Mouse (Mus musculus) neutrophil, adult 5-6 weeks (primary cell): ENCODE data around the gene Plcg2. TPM values are rescaled to one million over a fixed set of nuclear protein-coding genes. Genes with fewer than 3 reads are reported as not detected.
A peak's percentile ranks its signal among the peaks of the same experiment; 100 is the strongest.

Experiments
- ATAC-seq: fragments of 151-379, 151-347 bp; 2 replicates; pipeline ENCODE4 v1.8.0; 2017; ENCODE audit warnings: mild to moderate bottlenecking, moderate TSS enrichment; ENCODE audit not compliant: insufficient number of reproducible peaks, poor library complexity, low FRiP score, severe bottlenecking; ENCODE audit errors: extremely low read depth
- total RNA-seq: library from RNA; stranded (forward); fragments of 200-1000 nt; gene quantifications from 2 replicates; pipeline ENCODE4 v1.2.3, GENCODE M21; 2017

The Plcg2 gene
- total RNA-seq, result 220 and 238 TPM in 2 replicates

DNA sequence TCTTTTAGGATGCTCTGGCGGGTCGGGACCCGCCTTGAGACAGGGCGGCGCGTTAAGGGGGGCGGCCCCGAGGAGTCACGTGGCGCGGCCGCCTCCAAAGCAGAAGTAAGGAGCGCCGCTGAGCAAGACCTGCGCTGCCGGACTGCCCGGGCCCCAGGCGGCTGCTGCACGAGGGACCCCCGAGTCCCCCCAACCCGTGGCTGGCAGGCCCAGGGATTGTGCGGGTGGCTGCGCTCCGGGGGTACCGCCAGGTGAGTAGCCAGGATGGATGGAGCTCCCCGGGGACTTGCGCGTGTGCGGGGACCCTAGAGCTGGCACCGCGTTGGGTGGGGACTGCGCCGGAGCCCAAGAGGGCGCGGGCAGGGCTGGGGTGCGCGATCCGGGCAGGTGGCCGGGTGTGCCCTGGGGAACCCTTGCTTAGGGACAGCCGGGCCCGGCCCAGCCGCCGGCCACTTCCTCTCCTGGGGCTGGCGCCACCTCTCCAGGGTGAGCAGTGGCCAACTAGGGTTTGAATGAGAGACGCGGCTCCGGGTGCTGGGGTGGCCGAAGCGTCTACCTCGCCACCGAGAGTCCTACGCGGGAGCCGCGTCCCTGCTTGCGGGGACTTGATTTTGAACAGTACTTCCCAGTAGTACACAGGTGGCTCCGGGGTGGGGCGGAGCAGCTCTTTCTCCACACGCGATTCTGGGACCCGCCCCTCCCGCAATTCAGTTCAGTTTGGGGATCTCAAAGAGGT is at the start of gene Plcg2:
Gene Plcg2 (plus strand): TSS at position 113 of the 736 bp plus-strand sequence.
- peak; percentile 65 for ATAC-seq

GRCm38 (mm10) chr8:117451072-117451471 is 47.0 kb upstream of the Plcg2 start:
- ATAC-seq, result no peak

GRCm38 (mm10) chr8:117453974-117454373 is 44.1 kb upstream of the Plcg2 start:
- no peak for ATAC-seq

DNA sequence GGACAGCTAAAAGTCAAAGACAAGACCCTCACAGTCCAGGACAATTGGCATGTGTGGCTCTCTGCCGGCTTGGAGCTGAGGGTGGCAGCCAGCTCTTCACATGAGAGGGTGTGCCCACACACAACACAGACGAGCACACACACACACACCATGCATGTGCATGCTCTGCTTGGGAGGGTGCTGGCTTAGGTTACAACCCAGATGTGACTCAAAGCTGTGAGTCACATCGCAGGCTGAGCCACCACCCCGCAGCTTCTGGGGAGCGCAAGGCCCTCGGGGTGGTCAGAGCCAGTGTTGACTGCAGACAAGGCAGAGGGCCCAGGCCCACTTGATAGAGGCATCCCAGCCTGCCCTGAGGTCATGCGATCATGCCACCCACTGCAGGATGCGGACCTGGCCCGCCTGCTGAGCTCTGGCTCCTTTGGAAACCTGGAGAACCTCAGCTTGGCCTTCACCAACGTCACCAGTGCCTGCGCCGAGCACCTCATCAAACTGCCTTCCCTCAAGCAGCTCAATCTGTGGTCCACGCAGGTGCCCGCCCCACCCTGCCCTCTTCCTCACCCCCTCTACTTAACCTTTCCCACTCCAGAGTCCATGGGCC is 43.5 kb upstream of the Plcg2 start:
- no peak for ATAC-seq

GRCm38 (mm10) chr8:117455701-117456100 is 42.4 kb upstream of the Plcg2 start:
- ATAC-seq, result no peak

- no peak for ATAC-seq
Observed at GRCm38 (mm10) chr8:117458440-117458839, 39.7 kb upstream of the Plcg2 start.

DNA sequence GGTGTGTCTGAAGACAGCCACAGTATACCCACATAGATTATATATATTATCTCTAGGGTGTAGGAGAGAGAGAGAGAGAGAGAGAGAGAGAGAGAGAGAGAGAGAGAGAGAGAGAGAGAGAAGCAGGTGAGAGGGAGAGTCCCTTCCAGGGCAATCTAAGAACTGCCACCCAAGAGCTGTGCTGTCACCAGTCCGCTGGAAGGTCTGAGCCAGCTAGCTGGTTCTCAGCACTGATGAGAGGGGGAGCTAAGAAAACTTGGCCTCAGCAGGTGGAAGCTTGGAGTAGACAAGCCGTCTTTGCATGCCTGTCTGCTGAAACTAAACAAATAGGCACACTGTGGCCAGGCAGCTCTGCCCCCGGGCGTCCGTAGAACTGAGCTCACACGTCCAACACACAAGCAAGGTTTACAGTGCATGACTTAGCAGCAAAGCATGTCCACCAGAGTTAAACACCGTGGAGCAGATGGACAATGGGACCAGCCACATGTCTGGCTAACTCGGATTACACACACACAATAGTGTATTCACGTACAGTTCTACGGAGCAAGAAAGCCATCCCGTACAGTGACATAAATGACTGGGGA is 35.3 kb upstream of the Plcg2 start:
- no peak for ATAC-seq

GRCm38 (mm10) chr8:117464525-117464924 is 33.6 kb upstream of the Plcg2 start:
- no peak for ATAC-seq

DNA sequence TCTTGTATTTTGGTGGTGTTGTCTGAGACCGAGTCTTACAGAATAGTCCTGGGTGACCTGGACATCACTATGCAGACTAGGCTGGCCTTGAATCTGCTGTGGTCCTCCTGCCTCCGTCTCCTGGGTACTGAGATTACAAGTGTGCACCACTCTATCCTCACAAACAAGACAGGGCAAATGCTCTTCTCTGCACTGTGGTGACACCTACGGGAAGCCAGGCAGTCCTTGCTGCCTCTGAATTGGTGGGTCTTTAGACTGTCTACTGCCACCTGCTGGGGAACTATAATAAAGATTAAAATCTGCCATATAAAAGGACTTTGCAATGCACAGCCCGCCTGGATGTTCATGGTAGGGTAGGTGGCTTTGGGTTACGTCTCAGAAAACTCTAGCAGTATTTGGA is 32.8 kb upstream of the Plcg2 start:
- peak; percentile 76 for ATAC-seq

DNA sequence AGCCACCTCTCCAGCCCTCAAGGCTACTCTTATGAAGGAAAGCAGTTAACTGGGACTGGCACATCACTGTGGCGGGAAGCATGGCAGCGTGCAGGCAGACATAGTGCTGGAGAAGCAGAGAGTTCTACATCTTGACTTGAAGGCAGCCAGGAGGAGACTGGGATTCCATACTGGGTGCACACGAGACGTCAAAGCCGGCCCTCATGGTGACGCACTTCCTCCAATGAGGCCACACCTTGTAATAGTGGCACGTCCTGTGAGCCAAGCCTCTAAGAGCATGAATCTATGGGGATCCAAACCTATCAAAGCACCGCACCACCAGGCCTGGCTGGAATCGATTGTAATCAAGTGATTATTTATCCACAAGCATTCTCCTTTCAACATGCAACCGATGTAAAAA is 30.6 kb upstream of the Plcg2 start:
- no peak for ATAC-seq

GRCm38 (mm10) chr8:117469431-117470341 is 28.4 kb upstream of the Plcg2 start:
- no peak for ATAC-seq

DNA sequence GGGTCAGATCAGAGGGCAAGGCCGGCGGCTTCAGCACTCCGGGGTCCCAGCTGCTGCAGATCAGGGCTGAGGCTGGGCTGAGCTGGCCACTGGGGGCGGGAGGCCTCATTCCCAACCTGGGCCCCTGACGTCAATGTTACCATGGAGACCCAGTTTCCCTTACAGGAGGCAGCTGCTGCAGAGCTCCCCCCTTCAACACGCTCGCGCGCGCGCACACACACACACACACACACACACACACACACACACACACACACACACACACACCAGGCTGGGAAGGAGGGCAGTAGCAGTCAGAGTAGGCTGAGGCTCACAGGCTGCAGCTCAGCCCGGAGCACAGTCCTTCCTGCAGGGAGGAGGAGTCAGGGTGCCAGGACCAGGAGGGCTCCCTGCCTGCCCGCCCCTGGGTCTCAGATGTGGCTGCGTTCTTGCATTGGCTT is 27.7 kb upstream of the Plcg2 start:
- no peak for ATAC-seq

DNA sequence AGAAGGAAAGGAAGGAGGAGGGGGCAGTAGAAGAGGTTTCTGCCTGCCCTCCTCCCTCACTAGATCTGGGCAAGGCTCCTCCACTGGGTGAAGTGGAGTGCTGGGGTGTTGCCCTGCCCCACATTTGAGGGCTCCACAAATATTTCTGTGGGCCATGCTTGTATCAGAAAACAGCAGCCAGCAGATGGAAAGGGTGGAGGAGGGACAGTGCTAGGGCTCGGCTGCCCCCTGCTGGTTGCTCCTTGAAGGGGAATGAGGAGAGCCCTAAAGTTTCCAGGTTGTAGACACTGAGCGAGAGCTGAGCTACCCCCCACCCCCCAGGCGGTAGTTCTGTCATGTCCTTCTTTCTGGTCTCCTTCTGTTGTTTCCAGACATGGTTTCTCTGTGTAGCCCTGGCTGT is 26.9 kb upstream of the Plcg2 start:
- peak; percentile 43 for ATAC-seq

- no peak for ATAC-seq
Observed at GRCm38 (mm10) chr8:117471655-117472054, 26.4 kb upstream of the Plcg2 start.

DNA sequence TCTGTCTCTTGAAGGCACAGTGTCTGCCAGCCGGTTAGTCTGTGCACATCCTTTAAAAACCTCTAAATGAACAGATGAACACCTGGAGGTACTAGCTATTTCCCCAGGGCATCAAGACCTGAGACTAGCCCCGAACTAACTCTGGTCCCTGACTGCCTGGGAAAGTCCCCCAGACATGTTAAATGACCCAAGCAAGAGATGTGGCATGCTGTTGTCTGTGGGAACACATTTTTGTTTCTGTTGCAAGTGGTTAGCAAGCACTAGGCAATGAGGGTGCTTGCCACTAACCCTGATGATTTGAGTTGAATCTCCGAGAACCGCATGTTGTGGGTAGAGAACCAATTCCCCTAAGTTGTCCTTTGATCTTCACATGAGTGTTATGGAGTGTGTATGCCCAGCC is 25.8 kb upstream of the Plcg2 start:
- ATAC-seq, result no peak

DNA sequence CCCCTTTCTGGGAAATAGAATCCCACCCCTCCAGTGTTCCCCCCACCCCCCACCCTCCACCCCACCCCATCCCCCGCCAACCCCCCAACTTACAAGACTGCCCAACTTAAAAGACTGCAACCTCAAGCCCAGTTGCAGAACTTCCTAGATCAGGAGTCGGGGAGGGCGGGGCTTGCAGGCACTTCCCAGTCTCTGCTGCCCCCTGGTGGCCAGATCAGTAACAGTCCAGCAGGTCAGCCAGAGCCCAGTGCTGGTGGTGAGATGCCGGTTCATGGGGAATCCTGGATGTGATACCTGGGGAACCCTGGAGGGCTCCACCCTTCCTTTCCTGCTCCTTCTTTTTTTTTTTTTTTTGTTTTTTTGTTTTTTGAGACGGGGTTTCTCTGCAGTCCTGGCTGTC is 23.1 kb upstream of the Plcg2 start:
- peak; percentile 73 for ATAC-seq

DNA sequence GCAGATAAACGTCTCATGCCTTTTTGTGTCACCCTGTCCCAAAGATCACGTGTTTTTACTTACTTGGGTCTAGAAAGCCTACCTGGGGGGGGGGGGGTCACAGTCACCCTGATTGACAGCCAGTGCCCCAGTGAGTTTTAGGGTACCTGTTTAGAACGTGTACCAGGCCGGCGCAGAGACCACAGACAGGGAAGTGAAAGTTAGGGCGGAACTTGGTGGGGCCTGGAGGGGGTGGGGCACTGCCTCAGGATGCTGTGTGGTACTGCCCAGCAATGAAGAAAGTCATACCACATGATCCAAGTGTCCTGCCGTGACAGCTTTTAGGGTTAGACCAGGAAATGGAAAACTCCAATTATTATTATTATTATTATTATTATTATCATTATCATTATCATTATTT is 22.3 kb upstream of the Plcg2 start:
- ATAC-seq, result peak; percentile 83

- ATAC-seq, result no peak
Observed at GRCm38 (mm10) chr8:117478082-117478481, 20.0 kb upstream of the Plcg2 start.

DNA sequence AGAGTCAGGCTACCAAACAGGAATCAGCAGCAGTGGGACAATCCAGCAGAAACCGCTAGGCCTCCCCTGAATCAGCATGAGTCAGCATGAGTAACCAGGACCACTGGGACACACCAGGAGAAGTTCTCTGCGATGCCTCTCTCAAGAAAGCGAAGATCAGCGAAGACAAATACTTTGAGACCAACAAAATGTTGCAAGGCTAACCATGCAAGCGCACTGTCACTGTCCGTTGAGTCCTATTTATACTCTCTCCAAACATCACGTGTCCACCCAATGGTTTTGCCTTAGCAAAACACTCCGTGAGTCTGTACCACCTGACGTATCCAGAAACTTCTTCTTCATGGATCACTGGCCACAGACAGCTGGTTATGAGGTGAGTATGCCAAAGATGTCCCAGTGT is 18.1 kb upstream of the Plcg2 start:
- no peak for ATAC-seq
